Mouse (Mus musculus) embryonic fibroblast, embryonic 13.5 days (primary cell): ENCODE data around the gene Abtb1. TPM values are rescaled to one million over a fixed set of nuclear protein-coding genes. Genes with fewer than 3 reads are reported as not detected.
A peak's percentile ranks its signal among the peaks of the same experiment; 100 is the strongest.

ENCODE experiments used
- H3K27ac ChIP-seq: 2 replicates; pipeline ENCODE4 v1.5.1; 2012; ENCODE audit warnings: low read length, control low read depth, inconsistent platforms; ENCODE audit not compliant: insufficient read depth
- H3K4me1 ChIP-seq: 2 replicates; pipeline ENCODE4 v1.6.1; 2011; ENCODE audit warnings: low read length; ENCODE audit not compliant: control insufficient read depth, insufficient read depth
- H3K4me3 ChIP-seq: 2 replicates; pipeline ENCODE4 v1.5.1; 2011; ENCODE audit warnings: mild to moderate bottlenecking, control low read depth, low read length; ENCODE audit not compliant: insufficient read depth
- CTCF ChIP-seq: IDR thresholded peaks from 2 replicates; pipeline ENCODE4 v1.5.1; 2011; ENCODE audit warnings: mild to moderate bottlenecking, control low read depth, low read length, moderate library complexity, borderline replicate concordance; ENCODE audit not compliant: insufficient read depth
- POLR2A ChIP-seq: IDR thresholded peaks from 2 replicates; pipeline ENCODE4 v1.6.1; 2011; ENCODE audit warnings: low read depth, mild to moderate bottlenecking, control low read depth, low read length, moderate library complexity
- polyA plus RNA-seq: library from polyadenylated mRNA; stranded (reverse); fragments of >200 nt; gene quantifications from 2 replicates; pipeline ENCODE4 v1.2.4, GENCODE M21; 2011; ENCODE audit warnings: low read depth; ENCODE audit not compliant: missing spikeins, insufficient read length

Gene Abtb1
- polyA plus RNA-seq, 1 experiment, result 5.3 TPM

GRCm38 (mm10) chr6:88857249-88857648 lies 15.5 kb upstream of the Abtb1 start:
- Histone ChIP-seq H3K27ac (no peak overlapping the region), H3K4me1 (no peaks in the 10 kb centered on the region), H3K4me3 (no peak overlapping the region)
- TF ChIP-seq POLR2A (no peak), CTCF (0 out of 2 replicates have a peak, but pooled peaks have one; percentile 11)

- H3K4me3 ChIP-seq, result no peak overlapping the region
- TF ChIP-seq POLR2A (no peak), CTCF (no peak)
- H3K4me1 ChIP-seq, result no peaks in the 10 kb centered on the region
- no peak overlapping the region for H3K27ac ChIP-seq
Observed at GRCm38 (mm10) chr6:88855636-88856035, 13.9 kb upstream of the Abtb1 start.

GRCm38 (mm10) chr6:88854509-88854908 lies 12.7 kb upstream of the Abtb1 start:
- Histone ChIP-seq H3K4me3 (no peak overlapping the region), H3K27ac (no peak overlapping the region), H3K4me1 (no peaks in the 10 kb centered on the region)
- no peak for TF ChIP-seq POLR2A
- no peak for TF ChIP-seq CTCF

- Histone ChIP-seq H3K4me3 (no peak overlapping the region), H3K27ac (no peak overlapping the region), H3K4me1 (no peaks in the 10 kb centered on the region)
- no peak for TF ChIP-seq POLR2A
- TF ChIP-seq CTCF, result no peak
Observed at GRCm38 (mm10) chr6:88850034-88850433, 8.2 kb upstream of the Abtb1 start.

GRCm38 (mm10) chr6:88849270-88849669 lies 7.5 kb upstream of the Abtb1 start:
- Histone ChIP-seq H3K27ac (no peak overlapping the region), H3K4me1 (no peaks in the 10 kb centered on the region), H3K4me3 (no peak overlapping the region)
- TF ChIP-seq POLR2A (no peak), CTCF (peak; percentile 52; the same call in 1 of the 2 replicates)

- Histone ChIP-seq H3K4me3 (no peak overlapping the region), H3K27ac (no peak overlapping the region), H3K4me1 (no peaks in the 10 kb centered on the region)
- no peak for TF ChIP-seq POLR2A
- TF ChIP-seq CTCF, result no peak
Observed at GRCm38 (mm10) chr6:88847571-88847970, 5.8 kb upstream of the Abtb1 start.

GRCm38 (mm10) chr6:88844901-88845565 lies 3.2 kb upstream of the Abtb1 start:
- Histone ChIP-seq H3K4me1 (no peaks in the 10 kb centered on the region), H3K4me3 (no peak overlapping the region), H3K27ac (no peak overlapping the region)
- TF ChIP-seq CTCF (no peak), POLR2A (no peak)

- no peak for TF ChIP-seq POLR2A
- TF ChIP-seq CTCF, result no peak
- H3K4me3 ChIP-seq, result no peak overlapping the region
- H3K27ac ChIP-seq, result no peak overlapping the region
- no peaks in the 10 kb centered on the region for H3K4me1 ChIP-seq
Observed at GRCm38 (mm10) chr6:88843781-88844725, 2.3 kb upstream of the Abtb1 start.

- no peak for TF ChIP-seq CTCF
- TF ChIP-seq POLR2A, result no peak
- no peak overlapping the region for H3K27ac ChIP-seq
- peak overlapping the region; percentile 49 for H3K4me3 ChIP-seq
- no peaks in the 10 kb centered on the region for H3K4me1 ChIP-seq
Observed at GRCm38 (mm10) chr6:88843241-88843640, 1.5 kb upstream of the Abtb1 start.

GRCm38 (mm10) chr6:88842731-88843151 lies 957 bp upstream of the Abtb1 start:
- Histone ChIP-seq H3K4me1 (no peaks in the 10 kb centered on the region), H3K27ac (0 out of 2 replicates have a peak overlapping the region, but pooled peaks have one; percentile 3), H3K4me3 (peak overlapping the region; percentile 49)
- TF ChIP-seq CTCF (no peak), POLR2A (no peak)
